Mouse (Mus musculus) hindbrain, postnatal 0 days (tissue): ENCODE measurements at regions not wholly inside any gene's neighbourhood (a gene's known extent, or its start where the extent isn't known, plus 50 kb on each side); places are given as distances from the start of the nearest gene placed in this dataset.
A peak's percentile ranks its signal among the peaks of the same experiment; 100 is the strongest.

Experiments
- ATAC-seq: fragments of 200-750 bp; cut with Nextera tagmentation; 2 replicates; pipeline ENCODE4 v1.8.0; 2017; ENCODE audit warnings: mild to moderate bottlenecking, moderate TSS enrichment, moderate library complexity
- DNase-seq: peaks from one replicate; pipeline ENCODE4 v3.0.0-alpha.2; 2015; ENCODE audit warnings: low spot score
- H3K27ac ChIP-seq: fragments of 300-500 bp; sonication (generic); 2 replicates; pipeline ENCODE4 v1.5.1; 2014; ENCODE audit warnings: mild to moderate bottlenecking
- H3K27me3 ChIP-seq: fragments of 300-500 bp; sonication (generic); 2 replicates; pipeline ENCODE4 v1.6.1; 2014; ENCODE audit warnings: low read length, mixed read lengths; ENCODE audit not compliant: insufficient read depth
- H3K36me3 ChIP-seq: fragments of 300-500 bp; sonication (generic); 2 replicates; pipeline ENCODE4 v1.6.1; 2014; ENCODE audit warnings: low read length, mixed read lengths; ENCODE audit not compliant: insufficient read depth
- H3K4me1 ChIP-seq: fragments of 300-500 bp; sonication (generic); 2 replicates; pipeline ENCODE4 v1.6.1; 2014; ENCODE audit warnings: antibody characterized with exemption, low read length, mixed read lengths; ENCODE audit not compliant: insufficient read depth
- H3K4me2 ChIP-seq: fragments of 300-500 bp; sonication (generic); 2 replicates; pipeline ENCODE4 v1.6.1; 2014; ENCODE audit warnings: low read depth, mild to moderate bottlenecking, low read length, moderate library complexity, mixed read lengths
- H3K4me3 ChIP-seq: fragments of 300-500 bp; sonication (generic); 2 replicates; pipeline ENCODE4 v1.5.1; 2014; ENCODE audit warnings: low read length
- H3K9ac ChIP-seq: fragments of 300-500 bp; sonication (generic); replicated peaks from 2 replicates; pipeline ENCODE4 v1.6.1; 2014; ENCODE audit warnings: mild to moderate bottlenecking, low read length, moderate library complexity, mixed read lengths
- H3K9me3 ChIP-seq: fragments of 300-500 bp; sonication (generic); 2 replicates; pipeline ENCODE4 v1.6.1; 2016; ENCODE audit warnings: low read length, mixed read lengths
- CTCF ChIP-seq: IDR thresholded peaks from 2 replicates; pipeline ENCODE4 v1.5.1; 2016; ENCODE audit warnings: antibody characterized with exemption, control low read depth, low read depth
- WGBS: fragments of 180-500 bp; shearing (Covaris S2); extraction: QIAGEN DNeasy Blood & Tissue Kit; methylation state at CpG from one replicate; pipeline ENCODE4 v1.1.7; 2014; 5-methylcytosine and 5-hydroxymethylcytosine counted together

DNA sequence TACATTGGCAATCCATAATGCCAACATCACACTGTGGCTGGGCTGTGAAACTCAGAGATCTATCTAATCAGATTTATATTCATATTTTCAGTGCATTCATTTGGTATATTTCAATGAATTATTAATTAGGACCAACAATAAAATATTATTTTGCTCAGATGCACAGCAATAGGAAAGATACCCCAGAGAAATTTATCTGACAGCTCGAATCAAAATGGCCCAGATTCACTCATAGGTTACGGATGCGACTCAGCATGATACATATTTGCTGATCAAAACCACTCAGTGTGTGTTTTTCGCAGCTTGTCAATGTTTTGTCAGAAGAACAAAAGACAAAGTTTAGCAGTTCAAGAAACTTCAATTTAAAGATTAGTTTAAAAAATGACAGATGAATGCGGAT lies 1060.6 kb upstream of the Adgrl2 start:
- no peak overlapping the region for H3K4me2 ChIP-seq
- H3K27ac ChIP-seq: no peak overlapping the region
- H3K9me3 ChIP-seq: no peaks in the 10 kb centered on the region
- TF ChIP-seq CTCF: no peak
- no peaks in the 10 kb centered on the region for H3K4me1 ChIP-seq
- H3K9ac ChIP-seq: no peak overlapping the region
- DNase-seq (peak; percentile 35), ATAC-seq (no peak)
- WGBS: 58% methylated on average over 5 of the region's 5 CpGs
- H3K27me3 ChIP-seq: no peaks in the 10 kb centered on the region
- no peak overlapping the region for H3K4me3 ChIP-seq
- H3K36me3 ChIP-seq: no peaks in the 10 kb centered on the region

- Histone ChIP-seq H3K9ac (no peak overlapping the region), H3K4me1 (no peaks in the 10 kb centered on the region), H3K9me3 (no peaks in the 10 kb centered on the region), H3K27me3 (no peaks in the 10 kb centered on the region), H3K27ac (no peak overlapping the region), H3K4me3 (no peak overlapping the region), H3K36me3 (no peaks in the 10 kb centered on the region), H3K4me2 (no peak overlapping the region)
- TF ChIP-seq CTCF: no peak
- no peak for ATAC-seq
- peak; percentile 4 for DNase-seq
- WGBS: 59% methylated on average over 4 of the region's 4 CpGs
These were observed 1059.8 kb upstream of the Adgrl2 start for GRCm38 (mm10) chr3:150049876-150050830.
